Mouse (Mus musculus) forebrain, embryonic 14.5 days (tissue): ENCODE data around the gene Spata31d1a. TPM values are rescaled to one million over a fixed set of nuclear protein-coding genes. Genes with fewer than 3 reads are reported as not detected.

Source experiments
- ATAC-seq: fragments of 200-750 bp; cut with Nextera tagmentation; 2 replicates; pipeline ENCODE4 v1.8.0; 2017; ENCODE audit warnings: mild to moderate bottlenecking, moderate library complexity
- DNase-seq: peaks from one replicate; pipeline ENCODE4 v3.0.0-alpha.2; 2015; ENCODE audit warnings: low spot score
- H3K27ac ChIP-seq: fragments of 300-500 bp; sonication (generic); 2 replicates; pipeline ENCODE4 v1.5.1; 2014; ENCODE audit warnings: low read depth, mild to moderate bottlenecking, control low read depth, low read length, moderate library complexity
- H3K27me3 ChIP-seq: fragments of 300-500 bp; sonication (generic); replicated peaks from 2 replicates; pipeline ENCODE4 v1.6.1; 2014; ENCODE audit warnings: low read length, control low read depth, mixed read lengths; ENCODE audit not compliant: control insufficient read depth, insufficient read depth
- H3K36me3 ChIP-seq: fragments of 300-500 bp; sonication (generic); 2 replicates; pipeline ENCODE4 v1.6.1; 2014; ENCODE audit warnings: low read length, control low read depth; ENCODE audit not compliant: control insufficient read depth, insufficient read depth
- H3K4me1 ChIP-seq: fragments of 300-500 bp; sonication (generic); 2 replicates; pipeline ENCODE4 v1.6.1; 2014; ENCODE audit warnings: antibody characterized with exemption, low read length, control low read depth; ENCODE audit not compliant: control insufficient read depth, insufficient read depth
- H3K4me2 ChIP-seq: fragments of 300-500 bp; sonication (generic); 2 replicates; pipeline ENCODE4 v1.6.1; 2014; ENCODE audit warnings: mild to moderate bottlenecking, control low read depth, low read length
- H3K4me3 ChIP-seq: fragments of 300-500 bp; sonication (generic); 2 replicates; pipeline ENCODE4 v1.5.1; 2014; ENCODE audit warnings: low read depth, low read length, control low read depth
- H3K9ac ChIP-seq: fragments of 300-500 bp; sonication (generic); 2 replicates; pipeline ENCODE4 v1.6.1; 2014; ENCODE audit warnings: mild to moderate bottlenecking, low read length, control low read depth, moderate library complexity
- H3K9me3 ChIP-seq: fragments of 300-500 bp; sonication (generic); replicated peaks from 2 replicates; pipeline ENCODE4 v1.6.1; 2016; ENCODE audit warnings: low read length, control low read depth, mixed read lengths; ENCODE audit not compliant: control insufficient read depth
- WGBS: fragments of 180-500 bp; shearing (Covaris S2); extraction: QIAGEN DNeasy Blood & Tissue Kit; methylation state at CpG from one replicate; pipeline ENCODE4 v1.1.7; 2014; 5-methylcytosine and 5-hydroxymethylcytosine counted together
- polyA plus RNA-seq: library from polyadenylated mRNA; unstranded; fragments of >200 nt; fragmentation: Nextera tagmentation; extraction: Ambion mirVana; gene quantifications from 2 replicates; pipeline ENCODE4 v1.2.1, GENCODE M21; 2014

Gene Spata31d1a
- polyA plus RNA-seq, 1 experiment from 2014 or later, result not detected

GRCm38 (mm10) chr13:59691478-59691877, 18.7 kb downstream of the Spata31d1a start:
- H3K36me3 ChIP-seq, result no peaks in the 10 kb centered on the region
- WGBS, result 44% methylated on average over 10 of the region's 10 CpGs
- H3K27ac ChIP-seq, result no peak overlapping the region
- H3K27me3 ChIP-seq, result no peaks in the 10 kb centered on the region
- no peak overlapping the region for H3K4me3 ChIP-seq
- DNase-seq (no peak), ATAC-seq (no peak)
- H3K9me3 ChIP-seq, result no peaks in the 10 kb centered on the region
- H3K4me1 ChIP-seq, result no peaks in the 10 kb centered on the region
- H3K4me2 ChIP-seq, result no peak overlapping the region
- H3K9ac ChIP-seq, result no peak overlapping the region

- H3K9me3 ChIP-seq, result no peaks in the 10 kb centered on the region
- H3K27me3 ChIP-seq, result no peaks in the 10 kb centered on the region
- H3K36me3 ChIP-seq, result no peaks in the 10 kb centered on the region
- H3K4me3 ChIP-seq, result no peak overlapping the region
- no peak overlapping the region for H3K4me2 ChIP-seq
- H3K9ac ChIP-seq, result no peak overlapping the region
- H3K4me1 ChIP-seq, result no peaks in the 10 kb centered on the region
- 87% methylated on average over 7 of the region's 7 CpGs for WGBS
- no peak for ATAC-seq
- no peak for DNase-seq
- no peak overlapping the region for H3K27ac ChIP-seq
Observed at GRCm38 (mm10) chr13:59690576-59690975, 19.6 kb downstream of the Spata31d1a start.

- Histone ChIP-seq H3K36me3 (no peaks in the 10 kb centered on the region), H3K27ac (no peak overlapping the region), H3K4me2 (no peak overlapping the region), H3K27me3 (no peaks in the 10 kb centered on the region), H3K9me3 (no peaks in the 10 kb centered on the region), H3K4me3 (no peak overlapping the region), H3K4me1 (no peaks in the 10 kb centered on the region), H3K9ac (no peak overlapping the region)
- 94% methylated on average over 3 of the region's 3 CpGs for WGBS
- DNase-seq (no peak), ATAC-seq (no peak)
Observed at GRCm38 (mm10) chr13:59689843-59690242, 20.3 kb downstream of the Spata31d1a start.

GRCm38 (mm10) chr13:59689313-59689712, 20.8 kb downstream of the Spata31d1a start:
- H3K36me3 ChIP-seq, result no peaks in the 10 kb centered on the region
- no peak overlapping the region for H3K27ac ChIP-seq
- H3K9me3 ChIP-seq, result no peaks in the 10 kb centered on the region
- DNase-seq (no peak), ATAC-seq (no peak)
- H3K9ac ChIP-seq, result no peak overlapping the region
- H3K4me3 ChIP-seq, result no peak overlapping the region
- no peaks in the 10 kb centered on the region for H3K4me1 ChIP-seq
- WGBS, result 85% methylated on average over 9 of the region's 9 CpGs
- H3K27me3 ChIP-seq, result no peaks in the 10 kb centered on the region
- H3K4me2 ChIP-seq, result no peak overlapping the region

GRCm38 (mm10) chr13:59688338-59688770, 21.8 kb downstream of the Spata31d1a start:
- Histone ChIP-seq H3K4me2 (no peak overlapping the region), H3K27me3 (no peaks in the 10 kb centered on the region), H3K36me3 (no peaks in the 10 kb centered on the region), H3K4me3 (no peak overlapping the region), H3K4me1 (no peaks in the 10 kb centered on the region), H3K27ac (no peak overlapping the region), H3K9me3 (no peaks in the 10 kb centered on the region), H3K9ac (no peak overlapping the region)
- WGBS, result 82% methylated on average over 13 of the region's 13 CpGs
- DNase-seq (no peak), ATAC-seq (no peak)

GRCm38 (mm10) chr13:59685236-59685635, 24.9 kb downstream of the Spata31d1a start:
- 92% methylated on average over 3 of the region's 3 CpGs for WGBS
- Histone ChIP-seq H3K9ac (no peak overlapping the region), H3K4me2 (no peak overlapping the region), H3K27me3 (no peaks in the 10 kb centered on the region), H3K4me3 (no peak overlapping the region), H3K9me3 (no peaks in the 10 kb centered on the region), H3K36me3 (no peaks in the 10 kb centered on the region), H3K4me1 (no peaks in the 10 kb centered on the region), H3K27ac (no peak overlapping the region)
- DNase-seq, result no peak
- no peak for ATAC-seq

- no peak for ATAC-seq
- H3K9ac ChIP-seq, result no peak overlapping the region
- DNase-seq, result no peak
- no peaks in the 10 kb centered on the region for H3K9me3 ChIP-seq
- H3K4me1 ChIP-seq, result no peaks in the 10 kb centered on the region
- H3K4me2 ChIP-seq, result no peak overlapping the region
- H3K27ac ChIP-seq, result no peak overlapping the region
- H3K27me3 ChIP-seq, result no peaks in the 10 kb centered on the region
- H3K4me3 ChIP-seq, result no peak overlapping the region
- WGBS, result 38% methylated on average over 7 of the region's 7 CpGs
- no peaks in the 10 kb centered on the region for H3K36me3 ChIP-seq
Observed at GRCm38 (mm10) chr13:59682629-59683028, 27.5 kb downstream of the Spata31d1a start.

- no peaks in the 10 kb centered on the region for H3K4me1 ChIP-seq
- H3K9ac ChIP-seq, result no peak overlapping the region
- ATAC-seq (no peak), DNase-seq (no peak)
- no peaks in the 10 kb centered on the region for H3K9me3 ChIP-seq
- no peaks in the 10 kb centered on the region for H3K27me3 ChIP-seq
- H3K4me2 ChIP-seq, result no peak overlapping the region
- H3K27ac ChIP-seq, result no peak overlapping the region
- WGBS, result 80% methylated on average over 4 of the region's 4 CpGs
- no peak overlapping the region for H3K4me3 ChIP-seq
- no peaks in the 10 kb centered on the region for H3K36me3 ChIP-seq
Observed at GRCm38 (mm10) chr13:59679908-59680307, 30.2 kb downstream of the Spata31d1a start.

- DNase-seq (no peak), ATAC-seq (no peak)
- Histone ChIP-seq H3K4me2 (no peak overlapping the region), H3K4me3 (no peak overlapping the region), H3K36me3 (no peaks in the 10 kb centered on the region), H3K9me3 (no peaks in the 10 kb centered on the region), H3K4me1 (no peaks in the 10 kb centered on the region), H3K27me3 (no peaks in the 10 kb centered on the region), H3K27ac (no peak overlapping the region), H3K9ac (no peak overlapping the region)
- 55% methylated on average over 4 of the region's 4 CpGs for WGBS
Observed at GRCm38 (mm10) chr13:59679306-59679705, 30.8 kb downstream of the Spata31d1a start.
